Mouse (Mus musculus): ENCODE data around the gene Gemin4. TPM values are rescaled to one million over a fixed set of nuclear protein-coding genes. Genes with fewer than 3 reads are reported as not detected.

The Gemin4 gene
- 12.6 and 16.4 TPM in 2 replicates for polyA plus RNA-seq (2012; rRNA removed)

GRCm38 (mm10) chr11:76217390-76217800, at the start of gene Gemin4, which contains the start of gene Dbil5:
Gene Gemin4 (minus strand): TSS chr11:76217664.
Gene Dbil5 (plus strand): TSS chr11:76217608.
- H3K27ac ChIP-seq (ENCODE audit: control insufficient read depth, insufficient read depth, low read length) = peak within 1 kb of the TSS; percentile 3; the same call in 1 of the 2 replicates
- TF ChIP-seq CTCF (IDR thresholded peaks at IDR 0.05; ENCODE audit: borderline replicate concordance, control insufficient read depth, extremely low read depth, insufficient read depth, low read length, poor library complexity) (peak; percentile 97), POLR2A (IDR thresholded peaks at IDR 0.05; ENCODE audit: control insufficient read depth, extremely low read depth, insufficient read depth, low read length, poor library complexity) (peak; percentile 84)
- H3K27me3 ChIP-seq (ENCODE audit: control insufficient read depth, insufficient read depth, low read length) = no peaks in the 10 kb centered on the region
- whole genome bisulfite sequencing = 0% methylated on average over 35 of the region's 35 CpGs
- peak within 1 kb of the TSS; percentile 93 for H3K4me3 ChIP-seq (ENCODE audit: control insufficient read depth, insufficient read depth, low read length)
- H3K36me3 ChIP-seq (ENCODE audit: control insufficient read depth, insufficient read depth, low read length) = peaks cover 8% of the 10 kb centered on the region
- peaks cover 7% of the 10 kb centered on the region for H3K4me1 ChIP-seq (replicated peaks; ENCODE audit: control insufficient read depth, insufficient read depth, low read length)
- DNase-seq = peak; percentile 97

- no peaks in the 10 kb centered on the region for H3K27me3 ChIP-seq (ENCODE audit: control insufficient read depth, insufficient read depth, low read length)
- no peak overlapping the region for H3K27ac ChIP-seq (ENCODE audit: control insufficient read depth, insufficient read depth, low read length)
- no peak overlapping the region for H3K4me3 ChIP-seq (ENCODE audit: control insufficient read depth, insufficient read depth, low read length)
- no peaks in the 10 kb centered on the region for H3K36me3 ChIP-seq (ENCODE audit: control insufficient read depth, insufficient read depth, low read length)
- WGBS = 92% methylated on average over 19 of the region's 19 CpGs
- peaks cover 13% of the 10 kb centered on the region for H3K4me1 ChIP-seq (replicated peaks; ENCODE audit: control insufficient read depth, insufficient read depth, low read length)
- TF ChIP-seq CTCF (IDR thresholded peaks at IDR 0.05; ENCODE audit: borderline replicate concordance, control insufficient read depth, extremely low read depth, insufficient read depth, low read length, poor library complexity) (no peak), POLR2A (IDR thresholded peaks at IDR 0.05; ENCODE audit: control insufficient read depth, extremely low read depth, insufficient read depth, low read length, poor library complexity) (no peak)
- DNase-seq = no peak
These were observed 45.3 kb upstream of the Gemin4 start for GRCm38 (mm10) chr11:76262611-76263351.

GRCm38 (mm10) chr11:76261224-76261623, 43.8 kb upstream of the Gemin4 start:
- DNase-seq = no peak
- Histone ChIP-seq H3K27me3 (ENCODE audit: control insufficient read depth, insufficient read depth, low read length) (no peaks in the 10 kb centered on the region), H3K4me1 (replicated peaks; ENCODE audit: control insufficient read depth, insufficient read depth, low read length) (peaks cover 13% of the 10 kb centered on the region), H3K4me3 (ENCODE audit: control insufficient read depth, insufficient read depth, low read length) (no peak overlapping the region), H3K27ac (ENCODE audit: control insufficient read depth, insufficient read depth, low read length) (no peak overlapping the region), H3K36me3 (ENCODE audit: control insufficient read depth, insufficient read depth, low read length) (no peaks in the 10 kb centered on the region)
- 16% methylated on average over 12 of the region's 12 CpGs for WGBS
- TF ChIP-seq POLR2A (IDR thresholded peaks at IDR 0.05; ENCODE audit: control insufficient read depth, extremely low read depth, insufficient read depth, low read length, poor library complexity) = no peak
- TF ChIP-seq CTCF (IDR thresholded peaks at IDR 0.05; ENCODE audit: borderline replicate concordance, control insufficient read depth, extremely low read depth, insufficient read depth, low read length, poor library complexity) = no peak

- no peak overlapping the region for H3K4me3 ChIP-seq (ENCODE audit: control insufficient read depth, insufficient read depth, low read length)
- no peaks in the 10 kb centered on the region for H3K27me3 ChIP-seq (ENCODE audit: control insufficient read depth, insufficient read depth, low read length)
- TF ChIP-seq POLR2A (IDR thresholded peaks at IDR 0.05; ENCODE audit: control insufficient read depth, extremely low read depth, insufficient read depth, low read length, poor library complexity) = no peak
- no peak for TF ChIP-seq CTCF (IDR thresholded peaks at IDR 0.05; ENCODE audit: borderline replicate concordance, control insufficient read depth, extremely low read depth, insufficient read depth, low read length, poor library complexity)
- WGBS = 95% methylated on average over 10 of the region's 10 CpGs
- peaks cover 13% of the 10 kb centered on the region for H3K4me1 ChIP-seq (replicated peaks; ENCODE audit: control insufficient read depth, insufficient read depth, low read length)
- DNase-seq = no peak
- H3K27ac ChIP-seq (ENCODE audit: control insufficient read depth, insufficient read depth, low read length) = no peak overlapping the region
- no peaks in the 10 kb centered on the region for H3K36me3 ChIP-seq (ENCODE audit: control insufficient read depth, insufficient read depth, low read length)
These were observed 43.0 kb upstream of the Gemin4 start for GRCm38 (mm10) chr11:76260208-76261050.

GRCm38 (mm10) chr11:76258511-76258910, 41.0 kb upstream of the Gemin4 start:
- TF ChIP-seq POLR2A (IDR thresholded peaks at IDR 0.05; ENCODE audit: control insufficient read depth, extremely low read depth, insufficient read depth, low read length, poor library complexity) (no peak), CTCF (IDR thresholded peaks at IDR 0.05; ENCODE audit: borderline replicate concordance, control insufficient read depth, extremely low read depth, insufficient read depth, low read length, poor library complexity) (no peak)
- 96% methylated on average over 6 of the region's 6 CpGs for WGBS

GRCm38 (mm10) chr11:76257386-76257785, 39.9 kb upstream of the Gemin4 start:
- Histone ChIP-seq H3K27ac (ENCODE audit: control insufficient read depth, insufficient read depth, low read length) (no peak overlapping the region), H3K4me1 (replicated peaks; ENCODE audit: control insufficient read depth, insufficient read depth, low read length) (peaks cover 13% of the 10 kb centered on the region), H3K36me3 (ENCODE audit: control insufficient read depth, insufficient read depth, low read length) (no peaks in the 10 kb centered on the region), H3K27me3 (ENCODE audit: control insufficient read depth, insufficient read depth, low read length) (no peaks in the 10 kb centered on the region), H3K4me3 (ENCODE audit: control insufficient read depth, insufficient read depth, low read length) (no peak overlapping the region)
- no peak for DNase-seq
- WGBS = 89% methylated on average over 4 of the region's 4 CpGs
- TF ChIP-seq POLR2A (IDR thresholded peaks at IDR 0.05; ENCODE audit: control insufficient read depth, extremely low read depth, insufficient read depth, low read length, poor library complexity) (no peak), CTCF (IDR thresholded peaks at IDR 0.05; ENCODE audit: borderline replicate concordance, control insufficient read depth, extremely low read depth, insufficient read depth, low read length, poor library complexity) (no peak)

More at GRCm38 (mm10) chr11:76258511-76258910, 41.0 kb upstream of the Gemin4 start:
- Histone ChIP-seq H3K27me3 (ENCODE audit: control insufficient read depth, insufficient read depth, low read length) (no peaks in the 10 kb centered on the region), H3K36me3 (ENCODE audit: control insufficient read depth, insufficient read depth, low read length) (no peaks in the 10 kb centered on the region), H3K27ac (ENCODE audit: control insufficient read depth, insufficient read depth, low read length) (no peak overlapping the region), H3K4me1 (replicated peaks; ENCODE audit: control insufficient read depth, insufficient read depth, low read length) (peaks cover 13% of the 10 kb centered on the region), H3K4me3 (ENCODE audit: control insufficient read depth, insufficient read depth, low read length) (no peak overlapping the region)
- DNase-seq = no peak

Data from thymus, adult 2 months (tissue).